Mouse (Mus musculus): ENCODE measurements around the gene Nr2f1.
A peak's percentile ranks its signal among the peaks of the same experiment; 100 is the strongest.

DNA sequence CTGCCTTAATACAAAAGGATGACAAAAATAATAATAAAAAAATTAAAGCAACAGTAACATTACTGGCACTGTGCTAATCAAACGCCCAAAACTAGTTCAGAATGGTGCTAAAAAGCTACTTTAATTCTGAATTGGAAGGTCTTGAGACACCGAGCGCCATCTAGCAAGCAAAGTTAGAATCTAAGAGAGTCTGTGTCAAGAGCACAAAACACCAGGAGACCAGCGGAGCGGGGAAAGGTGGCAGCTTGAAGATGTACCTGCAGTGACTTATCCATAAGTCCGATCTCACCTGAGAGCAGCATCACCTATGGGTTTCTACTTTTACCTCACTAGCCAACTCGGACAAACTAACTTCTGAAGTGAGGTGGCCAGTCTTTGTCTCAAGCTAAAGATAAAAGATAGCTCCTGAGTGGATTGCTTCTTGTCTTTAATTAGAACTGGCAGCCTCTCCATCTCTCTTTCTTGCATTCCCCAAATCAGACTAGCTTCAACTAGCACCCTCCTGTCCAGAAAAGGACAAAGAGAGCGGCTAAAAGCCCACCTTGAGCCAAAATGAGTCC lies 23.7 kb downstream of the Nr2f1 start:
- TF ChIP-seq POLR2A (IDR thresholded peaks at IDR 0.05; ENCODE audit: low read depth, low read length): no peak
- 0 out of 2 replicates have a peak, but pooled peaks have one; percentile 18 for TF ChIP-seq CTCF (conservative IDR thresholded peaks at IDR 0.05; ENCODE audit: insufficient read depth, insufficient read length, low read depth, low read length)

Measured in kidney, adult 2 months (tissue).